Mouse (Mus musculus): Measurements from ENCODE around the gene Caly. TPM values are rescaled to one million over a fixed set of nuclear protein-coding genes. Genes with fewer than 3 reads are reported as not detected.
A peak's percentile ranks its signal among the peaks of the same experiment; 100 is the strongest.

Gene Caly
- total RNA-seq (2021), result under 1 TPM; 0.31 to 0.53 TPM
- long read RNA-seq, experiment 1, result 0 reads
- long read RNA-seq, experiment 2, partial matches to known transcripts, result 0 of 2 reads
- long read RNA-seq, experiment 2, other reads (novel, unspliced or antisense), result 1 of 2 reads

- no peak for DNase-seq
- intact Hi-C loops (cut with DNase I; ENCODE audit: low total_unique reads), result no loop called here
These were observed at the start of gene Caly for GRCm38 (mm10) chr7:140082242-140082678. Caly (minus strand) TSS chr7:140082548.

- intact Hi-C loops (cut with DNase I; ENCODE audit: low total_unique reads), result no loop called here
- DNase-seq, result no peak
These were observed 45.6 kb upstream of the Caly start for GRCm38 (mm10) chr7:140127911-140128310.

- intact Hi-C loops (cut with DNase I; ENCODE audit: low total_unique reads), result no loop called here
- no peak for DNase-seq
These were observed 44.6 kb upstream of the Caly start for GRCm38 (mm10) chr7:140126934-140127333.

DNA sequence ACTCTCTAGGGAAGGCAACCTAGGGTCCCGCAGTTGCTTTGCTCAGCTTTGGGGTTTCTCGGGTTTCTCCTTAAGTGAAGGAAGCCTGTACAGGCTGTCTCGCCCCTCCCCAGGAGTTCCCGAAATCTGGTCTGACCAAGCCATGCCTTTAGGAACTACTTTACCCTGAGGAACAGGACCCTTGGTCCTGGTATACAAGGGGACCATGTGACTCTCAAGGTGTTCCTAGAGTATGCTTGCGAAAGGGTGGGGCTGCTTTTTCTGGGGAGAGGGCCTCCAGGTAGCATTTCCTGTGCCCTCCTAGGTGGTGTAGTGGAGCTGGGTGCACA lies 43.6 kb upstream of the Caly start:
- DNase-seq, result no peak
- intact Hi-C loops (cut with DNase I; ENCODE audit: low total_unique reads), result no loop called here

DNA sequence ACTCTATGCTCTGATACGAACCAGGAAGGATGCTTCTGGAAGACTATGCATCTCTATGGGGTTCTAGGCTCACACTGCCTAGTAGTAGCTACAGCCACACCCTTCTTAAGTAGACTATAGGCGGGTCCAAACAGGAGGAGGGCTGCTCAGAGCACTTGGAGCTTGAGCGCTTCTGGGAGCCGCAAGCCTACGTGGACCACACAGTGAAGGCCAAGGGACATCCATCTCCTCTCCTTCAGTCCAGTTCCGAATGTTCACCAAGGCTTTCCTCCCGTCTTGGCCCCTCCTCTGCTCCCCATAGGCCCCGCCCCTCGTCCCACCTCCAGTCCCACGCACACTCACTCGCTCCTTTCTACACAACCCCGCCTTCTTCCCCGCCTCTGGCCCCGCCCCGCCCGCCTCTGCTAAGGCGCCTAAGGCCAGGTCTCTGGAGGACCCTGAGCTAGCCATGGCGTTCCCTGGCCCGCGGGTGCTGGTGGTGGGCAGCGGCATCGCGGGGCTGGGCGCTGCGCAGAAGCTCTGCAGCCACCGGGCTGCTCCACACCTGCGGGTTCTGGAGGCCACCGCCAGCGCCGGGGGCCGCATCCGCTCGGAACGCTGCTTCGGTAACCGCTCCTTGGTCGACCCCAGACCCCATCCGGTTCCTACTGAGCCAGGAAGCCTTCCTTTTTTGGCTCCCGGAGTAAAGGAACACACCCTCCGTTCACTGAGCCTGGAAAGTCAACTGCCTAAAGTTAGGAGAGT lies 43.1 kb upstream of the Caly start:
- intact Hi-C loops (cut with DNase I; ENCODE audit: low total_unique reads), result no loop called here
- DNase-seq, result peak; percentile 95

DNA sequence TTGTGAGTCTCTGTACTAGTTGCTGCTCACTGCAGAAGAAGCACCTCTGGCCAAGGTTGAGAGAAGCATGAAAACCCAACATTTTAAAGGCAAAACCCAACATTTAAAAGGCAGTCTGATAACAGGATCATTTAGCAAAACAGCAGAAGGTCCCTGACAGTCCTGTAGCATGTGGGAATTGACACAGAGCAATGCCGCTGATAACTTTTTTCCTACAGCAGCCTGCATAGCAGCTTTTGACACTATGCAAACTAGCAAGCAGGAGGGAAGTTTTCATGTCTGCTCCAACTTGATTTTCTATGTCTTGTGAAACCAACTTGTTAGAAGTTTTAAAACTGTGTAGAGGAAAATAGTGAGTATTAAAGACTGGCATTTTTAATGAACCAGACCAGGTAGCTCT lies 42.0 kb upstream of the Caly start:
- intact Hi-C loops (cut with DNase I; ENCODE audit: low total_unique reads), result no loop called here
- no peak for DNase-seq

- intact Hi-C loops (cut with DNase I; ENCODE audit: low total_unique reads), result no loop called here
- DNase-seq, result no peak
These were observed 40.4 kb upstream of the Caly start for GRCm38 (mm10) chr7:140122765-140123164.

DNA sequence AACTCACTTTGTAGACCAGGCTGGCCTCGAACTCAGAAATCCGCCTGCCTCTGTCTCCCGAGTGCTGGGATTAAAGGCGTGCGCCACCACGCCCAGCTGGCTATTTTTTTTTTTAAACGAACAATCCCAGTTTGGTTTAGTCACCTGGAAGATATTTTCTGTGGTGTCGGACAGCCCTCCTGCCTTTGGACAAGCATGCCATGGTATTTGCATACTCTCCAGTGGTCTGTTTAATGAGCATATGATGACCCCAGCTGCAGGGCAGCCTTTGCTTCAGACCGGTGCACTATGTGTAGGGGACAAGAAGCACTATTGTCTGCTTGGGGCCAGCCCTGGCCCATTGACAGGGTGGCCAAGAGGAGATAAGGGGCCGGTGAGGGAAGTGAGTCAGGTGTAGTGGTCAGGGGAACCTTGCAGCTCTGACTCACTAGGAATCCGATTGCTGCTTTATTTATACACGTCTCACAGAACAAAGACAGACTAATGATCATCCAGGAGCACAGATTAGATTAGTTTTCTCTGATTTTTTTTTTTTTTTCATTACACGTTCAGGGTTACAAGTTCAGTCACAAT lies 39.1 kb upstream of the Caly start:
- intact Hi-C loops (cut with DNase I; ENCODE audit: low total_unique reads), result no loop called here
- DNase-seq, result no peak

DNA sequence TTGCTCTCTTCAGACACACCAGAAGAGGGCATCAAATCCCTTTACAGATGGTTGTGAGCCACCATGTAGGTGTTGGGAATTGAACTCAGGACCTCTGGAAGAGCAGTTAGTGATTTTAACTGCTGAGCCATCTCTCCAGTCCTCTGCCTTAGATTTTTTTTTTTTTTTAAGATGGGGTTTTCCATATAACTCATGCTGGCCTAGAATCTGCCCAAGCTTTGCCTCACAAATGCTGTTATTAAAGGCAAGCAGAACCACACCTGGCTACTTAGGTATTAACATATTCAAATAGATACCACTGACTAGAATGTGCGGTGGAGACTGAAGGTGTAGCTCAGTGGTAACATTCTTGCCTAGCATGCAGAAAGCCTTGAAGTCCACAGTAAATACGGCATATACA lies 38.1 kb upstream of the Caly start:
- no peak for DNase-seq
- intact Hi-C loops (cut with DNase I; ENCODE audit: low total_unique reads), result no loop called here

DNA sequence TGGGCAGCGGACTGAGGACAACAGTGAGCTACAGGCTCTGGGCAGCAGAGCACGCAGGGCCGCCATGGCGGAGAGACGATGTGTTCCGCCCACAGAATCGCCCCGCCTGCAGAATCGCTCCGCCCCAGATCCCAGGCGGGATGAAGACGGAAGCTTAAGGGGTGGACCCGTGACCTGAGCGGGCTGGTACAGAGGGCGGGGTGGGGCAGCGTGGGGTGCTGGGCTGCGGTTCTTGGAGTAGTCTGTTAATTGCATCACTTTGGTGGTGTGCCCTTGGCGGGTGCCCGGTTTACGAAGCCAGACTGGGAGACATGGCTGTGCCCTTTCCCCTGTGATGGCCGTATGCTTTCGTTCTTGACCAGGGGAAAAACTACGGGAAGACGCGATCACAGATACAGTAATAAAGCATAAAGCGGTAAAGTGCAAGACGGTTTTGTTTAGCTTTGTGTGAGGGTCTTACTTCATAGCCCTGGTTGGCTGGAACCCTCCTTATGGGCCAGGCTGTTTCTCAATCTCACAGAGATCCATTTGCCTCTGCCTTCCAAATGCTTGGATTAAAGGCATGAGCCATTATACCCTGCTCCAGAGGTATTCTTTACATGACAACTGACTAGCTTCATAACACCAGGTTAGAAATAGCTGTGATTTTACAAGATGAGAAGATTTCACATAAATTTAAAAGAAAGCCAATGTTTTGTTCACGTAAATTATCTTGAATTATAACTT lies 34.1 kb upstream of the Caly start, which contains the start of gene Echs1:
Echs1 (minus strand) TSS at position 148 of the 726 bp plus-strand sequence.
- peak; percentile 92 for DNase-seq
- intact Hi-C loops (cut with DNase I; ENCODE audit: low total_unique reads), result no loop called here

DNA sequence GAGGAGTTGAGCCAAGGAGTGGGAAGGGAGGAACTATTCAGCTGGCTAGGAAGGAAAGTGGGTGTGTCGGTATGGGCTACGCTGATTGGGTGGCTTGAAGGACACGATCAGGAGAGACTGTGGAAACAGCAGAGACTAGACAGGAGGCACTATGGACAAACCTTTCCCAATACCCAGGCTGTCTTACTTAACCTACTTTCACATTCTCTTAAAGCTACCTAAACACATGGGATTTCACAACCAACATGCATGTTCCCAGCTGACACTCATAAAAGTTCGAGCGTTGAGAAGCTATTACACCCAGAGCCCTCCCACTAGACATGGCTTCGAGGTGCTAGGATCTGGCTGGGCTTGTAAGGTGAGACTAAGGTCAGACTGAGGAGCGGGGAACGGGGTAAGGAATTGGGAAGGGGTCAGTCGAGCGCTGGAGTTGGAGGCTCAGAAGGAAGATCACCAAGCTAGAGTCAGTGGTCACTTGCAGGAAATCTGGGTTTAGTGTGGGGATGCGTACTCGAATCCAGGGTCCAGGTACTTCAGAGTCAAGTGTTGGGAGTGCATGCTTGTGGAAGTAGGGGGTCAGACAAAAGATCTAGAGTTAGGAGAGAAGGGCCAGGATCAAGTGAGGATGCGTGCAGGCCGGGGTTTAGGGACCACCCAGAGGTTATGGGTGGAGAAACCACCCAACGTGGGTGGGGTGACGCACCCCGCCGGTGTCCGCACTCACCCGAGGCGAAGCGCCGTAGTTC lies 33.4 kb upstream of the Caly start, which contains the start of gene Paox:
Paox (plus strand) TSS at position 217 of the 746 bp plus-strand sequence.
- intact Hi-C loops (cut with DNase I; ENCODE audit: low total_unique reads), result no loop called here

DNA sequence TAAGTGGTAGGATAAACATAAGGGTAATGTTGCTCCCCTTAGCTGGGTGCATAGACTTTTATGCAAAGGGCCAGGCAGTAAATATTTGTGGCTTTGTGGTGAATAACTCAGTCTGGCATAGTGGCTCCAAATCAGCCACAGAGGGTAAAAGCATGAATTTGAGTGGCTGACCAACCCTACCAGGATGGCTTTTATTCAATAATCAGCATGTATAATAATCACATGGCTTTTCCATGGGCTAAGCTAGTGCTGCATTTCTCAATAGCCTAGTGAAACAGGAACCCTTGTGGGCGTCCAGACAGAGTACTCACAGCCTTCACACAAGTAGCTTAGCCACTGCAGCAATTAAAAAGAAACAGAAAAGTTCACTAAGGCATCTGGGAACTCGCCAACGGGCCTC lies 29.6 kb upstream of the Caly start:
- intact Hi-C loops (cut with DNase I; ENCODE audit: low total_unique reads), result no loop called here
- DNase-seq, result no peak

More for the DNA sequence above, 33.4 kb upstream of the Caly start, which contains the start of gene Paox:
- peak; percentile 41 for DNase-seq

- no peak for DNase-seq
- intact Hi-C loops (cut with DNase I; ENCODE audit: low total_unique reads), result no loop called here
These were observed 21.7 kb upstream of the Caly start for GRCm38 (mm10) chr7:140104009-140104408.

DNA sequence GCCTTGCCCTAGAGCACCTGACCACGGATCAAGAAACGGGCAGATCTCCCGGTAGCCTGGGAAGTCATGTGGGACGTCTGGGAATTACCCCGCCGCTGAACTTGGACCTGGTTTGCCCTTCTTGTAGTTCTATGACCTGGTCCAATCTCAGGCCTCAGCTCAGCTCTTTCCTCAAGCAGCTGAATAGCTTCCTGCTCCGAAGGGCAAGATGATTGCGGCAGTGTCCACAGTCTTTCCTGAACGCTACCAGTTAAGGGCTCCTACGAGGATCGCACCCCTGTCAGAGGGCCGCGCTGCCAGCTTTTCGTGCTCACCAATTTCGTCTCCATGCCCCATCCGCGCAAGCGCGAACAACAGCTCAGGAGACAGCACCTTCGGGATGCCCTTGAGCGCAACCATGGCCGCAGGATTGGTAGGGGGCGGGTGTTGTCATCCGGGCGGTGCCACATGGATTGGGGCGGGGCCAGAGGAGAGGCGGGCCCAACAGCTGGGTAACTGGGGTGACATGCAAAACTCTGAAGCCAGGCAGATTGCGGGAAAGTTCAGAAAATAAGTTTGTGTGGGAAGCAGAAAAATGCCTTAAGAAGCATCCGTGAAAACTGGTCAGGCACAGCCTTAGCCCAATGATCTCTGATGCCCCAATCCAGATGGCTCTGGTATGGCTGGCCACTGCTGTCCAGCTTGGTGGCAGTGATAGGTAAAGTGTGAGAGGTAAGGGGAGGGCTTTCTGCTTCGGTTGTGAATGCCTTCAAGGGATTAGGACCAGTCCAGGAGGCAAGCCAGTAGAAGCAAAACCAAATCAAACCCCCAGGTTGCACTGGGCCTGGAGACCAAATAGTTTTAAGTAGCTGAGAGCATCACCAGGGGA lies 19.9 kb upstream of the Caly start, which contains the start of gene Fuom:
Fuom (minus strand) TSS at position 449 of the 868 bp plus-strand sequence.
- DNase-seq, result peak; percentile 89
- intact Hi-C loops (cut with DNase I; ENCODE audit: low total_unique reads), result no loop called here

DNA sequence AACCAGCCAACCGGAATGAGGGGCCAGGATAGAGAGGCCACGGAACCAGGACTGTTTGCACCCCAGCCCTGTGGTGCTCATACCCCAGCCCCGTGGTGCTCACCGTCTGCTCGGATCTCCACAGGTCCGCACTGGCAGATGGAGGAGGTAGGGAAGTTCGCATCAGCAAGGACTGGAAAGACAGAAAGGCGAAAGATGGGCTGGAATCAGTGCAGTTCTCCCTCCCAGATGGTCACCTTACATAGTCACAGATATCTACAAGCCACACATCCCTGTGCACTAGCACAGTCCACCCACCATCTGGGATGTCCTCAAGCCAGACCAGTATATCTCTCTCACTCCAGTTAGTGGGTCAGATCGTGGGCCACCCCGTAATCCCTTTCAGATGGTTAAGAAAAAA lies 19.1 kb upstream of the Caly start:
- DNase-seq, result no peak
- intact Hi-C loops (cut with DNase I; ENCODE audit: low total_unique reads), result no loop called here

GRCm38 (mm10) chr7:140098466-140098865 lies 16.1 kb upstream of the Caly start:
- no peak for DNase-seq
- intact Hi-C loops (cut with DNase I; ENCODE audit: low total_unique reads), result no loop called here

GRCm38 (mm10) chr7:140096055-140096454 lies 13.7 kb upstream of the Caly start:
- intact Hi-C loops (cut with DNase I; ENCODE audit: low total_unique reads), result no loop called here
- DNase-seq, result no peak

GRCm38 (mm10) chr7:140095556-140095955 lies 13.2 kb upstream of the Caly start:
- intact Hi-C loops (cut with DNase I; ENCODE audit: low total_unique reads), result no loop called here
- DNase-seq, result no peak

DNA sequence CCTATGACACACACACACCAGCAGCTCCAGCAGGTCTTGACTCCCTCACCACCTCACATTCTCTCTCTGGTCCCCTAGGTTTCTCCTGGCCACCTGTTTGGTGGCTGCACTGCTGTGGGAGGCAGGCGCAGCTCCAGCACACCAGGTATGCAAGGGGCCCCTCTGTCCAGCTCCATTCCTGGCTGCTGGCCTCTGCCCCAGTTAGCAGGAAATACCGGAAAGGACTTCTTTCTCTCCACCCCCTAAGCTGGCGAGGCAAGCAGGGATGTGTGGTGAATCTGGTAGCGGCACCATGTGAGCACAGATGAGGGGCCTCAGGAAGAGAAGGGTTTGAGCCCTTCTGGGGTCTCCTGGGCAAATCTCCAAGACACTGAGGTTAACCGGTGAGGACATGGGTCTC lies 12.6 kb upstream of the Caly start:
- intact Hi-C loops (cut with DNase I; ENCODE audit: low total_unique reads), result no loop called here
- no peak for DNase-seq

Data from gastrocnemius, postnatal 14 days (tissue).